Mouse (Mus musculus) liver, embryonic 13.5 days (tissue): ENCODE measurements around the gene Sigmar1. TPM values are rescaled to one million over a fixed set of nuclear protein-coding genes. Genes with fewer than 3 reads are reported as not detected.
"Not testable (repeated sequence)": the region's sequence is repeated elsewhere in the genome, so short reads cannot be mapped to it uniquely, and the experiment has no call there.

ENCODE experiments used
- ATAC-seq: fragments of 200-750 bp; cut with Nextera tagmentation; 2 replicates; pipeline ENCODE4 v1.8.0; 2017; ENCODE audit warnings: low read depth, mild to moderate bottlenecking, moderate number of reproducible peaks, moderate library complexity
- DNase-seq: peaks from one replicate; pipeline ENCODE4 v3.0.0; 2022
- H3K27ac ChIP-seq: fragments of 300-500 bp; sonication (generic); 2 replicates; pipeline ENCODE4 v1.5.1; 2015; ENCODE audit warnings: moderate library complexity, mild to moderate bottlenecking, inconsistent platforms
- H3K27me3 ChIP-seq: fragments of 300-500 bp; sonication (generic); 2 replicates; pipeline ENCODE4 v1.6.1; 2015; ENCODE audit warnings: mild to moderate bottlenecking, inconsistent platforms
- H3K36me3 ChIP-seq: fragments of 300-500 bp; sonication (generic); 2 replicates; pipeline ENCODE4 v1.6.1; 2015; ENCODE audit warnings: mild to moderate bottlenecking, inconsistent platforms
- H3K4me1 ChIP-seq: fragments of 300-500 bp; sonication (generic); replicated peaks from 2 replicates; pipeline ENCODE4 v1.6.1; 2015; ENCODE audit warnings: inconsistent platforms
- H3K4me2 ChIP-seq: fragments of 300-500 bp; sonication (generic); 2 replicates; pipeline ENCODE4 v1.6.1; 2015; ENCODE audit warnings: inconsistent platforms, mild to moderate bottlenecking, moderate library complexity
- H3K4me3 ChIP-seq: fragments of 300-500 bp; sonication (generic); replicated peaks from 2 replicates; pipeline ENCODE4 v1.5.1; 2015; ENCODE audit warnings: mild to moderate bottlenecking, inconsistent platforms
- H3K9ac ChIP-seq: fragments of 300-500 bp; sonication (generic); 2 replicates; pipeline ENCODE4 v1.6.1; 2015; ENCODE audit warnings: mild to moderate bottlenecking, inconsistent platforms
- H3K9me3 ChIP-seq: fragments of 300-500 bp; sonication (generic); replicated peaks from 2 replicates; pipeline ENCODE4 v1.6.1; 2016; ENCODE audit warnings: inconsistent platforms
- WGBS: fragments of 180-500 bp; shearing (Covaris S2); methylation state at CpG from one replicate; pipeline ENCODE4 v1.1.7; 2015; ENCODE audit not compliant: insufficient replicate concordance; 5-methylcytosine and 5-hydroxymethylcytosine counted together
- polyA plus RNA-seq: library from polyadenylated mRNA; unstranded; fragments of >200 nt; fragmentation: Nextera tagmentation; extraction: Ambion mirVana; gene quantifications from 2 replicates; pipeline ENCODE4 v1.2.1, GENCODE M21; 2015

The Sigmar1 gene
- polyA plus RNA-seq, 1 experiment from 2014 or later = 45.1 TPM

DNA sequence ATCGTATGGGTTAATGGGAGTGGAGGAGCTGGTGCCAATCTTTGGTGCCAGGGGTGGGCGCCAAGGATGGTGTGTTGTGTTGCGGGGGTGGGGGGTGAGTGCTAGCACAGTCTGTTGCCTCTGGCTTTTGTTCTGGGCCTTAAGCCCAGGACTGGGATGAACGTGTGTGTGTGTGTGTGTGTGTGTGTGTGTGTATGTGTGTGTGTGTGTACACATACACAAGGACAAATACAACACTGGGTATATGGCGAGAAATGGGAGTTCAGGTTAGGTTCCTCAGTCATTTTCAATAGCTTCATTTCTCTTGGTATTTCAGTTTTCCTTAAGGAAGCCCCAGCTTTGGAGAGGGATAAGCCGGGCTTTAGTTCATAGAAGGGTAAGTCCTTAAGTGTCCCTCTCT lies 7.2 kb upstream of the Sigmar1 start:
- H3K4me2 ChIP-seq, DNase-seq, H3K9me3 ChIP-seq, H3K27ac ChIP-seq, H3K27me3 ChIP-seq, H3K36me3 ChIP-seq, ATAC-seq, H3K4me3 ChIP-seq, H3K9ac ChIP-seq: not testable (repeated sequence)
- 73% methylated on average over 4 of the region's 6 CpGs for WGBS
- H3K4me1 ChIP-seq = peaks cover 44% of the 10 kb centered on the region

DNA sequence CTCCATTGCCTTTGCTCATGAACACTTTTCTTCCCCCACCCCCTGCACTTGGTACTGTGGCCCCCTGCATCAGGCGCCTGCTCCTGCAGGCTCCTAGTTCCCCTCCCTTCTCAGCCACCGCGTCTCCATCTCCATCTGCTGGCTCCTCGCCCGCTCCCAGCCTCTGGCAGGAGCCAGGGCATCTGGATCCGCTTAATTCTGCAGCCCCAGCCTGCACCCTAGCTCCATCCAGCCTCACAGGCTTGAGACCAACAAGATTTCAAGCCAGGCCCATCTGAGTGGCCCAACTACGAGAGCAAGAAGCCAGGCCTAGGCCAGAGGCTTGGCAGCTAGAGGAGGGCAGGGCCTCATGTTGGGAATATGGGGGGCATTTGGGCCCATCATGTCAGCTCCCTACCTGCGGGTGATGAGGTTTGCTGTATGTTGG lies 6.7 kb upstream of the Sigmar1 start:
- Histone ChIP-seq H3K4me1 (peaks cover 46% of the 10 kb centered on the region), H3K27ac (peak overlapping the region; percentile 80; the same call in 1 of the 2 replicates), H3K4me2 (0 out of 2 replicates have a peak overlapping the region, but pooled peaks have one; percentile 63)
- not testable (repeated sequence) for H3K4me3 ChIP-seq, H3K9ac ChIP-seq, H3K36me3 ChIP-seq, H3K9me3 ChIP-seq, H3K27me3 ChIP-seq, ATAC-seq, DNase-seq
- WGBS = 76% methylated on average over 8 of the region's 8 CpGs

DNA sequence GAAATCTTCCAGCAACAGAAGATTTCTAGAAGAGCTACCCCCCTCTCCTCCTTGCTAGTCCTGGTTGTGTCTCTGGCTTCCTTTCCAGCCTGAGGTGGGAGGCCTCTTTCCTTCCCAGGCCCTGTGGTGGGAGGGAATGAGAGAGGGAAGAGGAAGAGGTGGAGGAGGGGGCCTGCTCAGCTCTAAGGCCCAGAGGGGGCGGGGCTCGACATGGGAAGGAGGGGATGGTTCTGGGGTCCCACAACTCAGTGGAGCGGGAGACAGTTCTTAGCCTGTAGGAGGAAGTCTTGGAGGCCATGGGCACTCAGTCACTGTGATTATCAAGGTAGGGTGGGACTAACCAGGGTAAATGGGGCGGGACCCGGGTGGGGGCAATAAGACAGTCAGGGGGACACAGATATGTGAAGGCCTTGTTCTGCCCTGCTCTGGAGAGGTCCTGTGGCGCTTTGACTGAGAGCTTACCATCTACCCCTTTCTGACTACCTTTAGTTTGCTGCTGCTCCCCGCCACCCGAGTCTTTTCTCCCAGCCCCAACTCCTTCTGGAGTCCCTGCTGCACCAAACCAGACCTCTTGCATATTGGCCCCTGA lies 6.2 kb upstream of the Sigmar1 start:
- 28% methylated on average over 8 of the region's 8 CpGs for WGBS
- Histone ChIP-seq H3K27ac (peak overlapping the region; percentile 80), H3K4me1 (peaks cover 43% of the 10 kb centered on the region), H3K4me3 (no peak overlapping the region), H3K36me3 (peaks cover 11% of the 10 kb centered on the region; the same call in 1 of the 2 replicates), H3K27me3 (no peaks in the 10 kb centered on the region), H3K9me3 (no peaks in the 10 kb centered on the region), H3K9ac (no peak overlapping the region), H3K4me2 (peak overlapping the region; percentile 63; the same call in 1 of the 2 replicates)
- ATAC-seq = no peak
- no peak for DNase-seq

DNA sequence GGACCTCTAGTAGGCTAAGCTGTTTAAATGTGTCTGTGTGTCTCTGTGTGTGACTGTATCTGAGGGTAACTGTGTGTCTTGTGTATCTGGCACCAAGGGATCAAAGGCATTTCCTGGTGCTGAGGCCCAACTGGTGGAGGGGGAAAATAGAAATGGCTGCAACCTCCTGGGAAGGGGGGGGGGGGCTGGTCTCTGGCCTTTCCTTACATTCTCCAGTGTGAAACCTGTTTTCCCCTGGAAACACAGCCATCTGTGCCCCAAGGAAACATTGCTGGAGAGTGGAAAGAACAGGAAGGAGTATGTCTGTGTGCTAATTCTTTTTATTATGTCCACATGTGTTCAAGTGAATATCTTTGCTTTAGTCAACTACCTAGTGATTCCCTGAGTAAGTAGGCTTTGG lies 5.7 kb upstream of the Sigmar1 start:
- peaks cover 16% of the 10 kb centered on the region; the same call in 1 of the 2 replicates for H3K36me3 ChIP-seq
- peak overlapping the region; percentile 63 for H3K4me2 ChIP-seq
- ATAC-seq (no peak), DNase-seq (no peak)
- H3K9me3 ChIP-seq = no peaks in the 10 kb centered on the region
- H3K27me3 ChIP-seq = no peaks in the 10 kb centered on the region
- H3K27ac ChIP-seq = peak overlapping the region; percentile 80
- H3K4me1 ChIP-seq = peaks cover 42% of the 10 kb centered on the region
- H3K9ac ChIP-seq = no peak overlapping the region
- peak overlapping the region; percentile 43; the same call in 1 of the 2 replicates for H3K4me3 ChIP-seq

DNA sequence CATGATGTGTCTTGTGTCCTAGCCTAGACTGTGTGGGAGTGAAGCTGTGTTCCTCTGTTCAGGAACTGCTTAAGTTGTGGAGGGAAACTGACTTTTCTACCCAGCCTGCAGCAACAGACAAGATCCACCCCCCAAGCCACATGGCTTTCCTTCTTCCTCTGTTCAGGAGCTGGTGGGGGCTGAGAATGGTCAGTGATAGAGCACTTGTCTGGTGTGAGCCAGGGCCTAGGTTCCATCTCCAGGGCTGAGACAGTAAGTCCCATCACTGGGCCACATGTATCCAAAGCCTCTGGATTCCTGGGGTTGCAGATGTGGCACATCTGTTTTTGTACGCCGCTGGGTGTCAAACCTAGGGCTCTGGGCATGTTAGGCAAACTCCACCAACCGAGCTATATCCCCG lies 5.0 kb upstream of the Sigmar1 start:
- peaks cover 19% of the 10 kb centered on the region; the same call in 1 of the 2 replicates for H3K36me3 ChIP-seq
- H3K4me2 ChIP-seq = peak overlapping the region; percentile 63
- peak overlapping the region; percentile 43 for H3K4me3 ChIP-seq
- no peaks in the 10 kb centered on the region for H3K27me3 ChIP-seq
- WGBS = 73% methylated on average over 4 of the region's 4 CpGs
- no peak for DNase-seq
- H3K4me1 ChIP-seq = peaks cover 48% of the 10 kb centered on the region
- peak overlapping the region; percentile 66 for H3K9ac ChIP-seq
- no peak for ATAC-seq
- H3K9me3 ChIP-seq = no peaks in the 10 kb centered on the region
- peak overlapping the region; percentile 80 for H3K27ac ChIP-seq

DNA sequence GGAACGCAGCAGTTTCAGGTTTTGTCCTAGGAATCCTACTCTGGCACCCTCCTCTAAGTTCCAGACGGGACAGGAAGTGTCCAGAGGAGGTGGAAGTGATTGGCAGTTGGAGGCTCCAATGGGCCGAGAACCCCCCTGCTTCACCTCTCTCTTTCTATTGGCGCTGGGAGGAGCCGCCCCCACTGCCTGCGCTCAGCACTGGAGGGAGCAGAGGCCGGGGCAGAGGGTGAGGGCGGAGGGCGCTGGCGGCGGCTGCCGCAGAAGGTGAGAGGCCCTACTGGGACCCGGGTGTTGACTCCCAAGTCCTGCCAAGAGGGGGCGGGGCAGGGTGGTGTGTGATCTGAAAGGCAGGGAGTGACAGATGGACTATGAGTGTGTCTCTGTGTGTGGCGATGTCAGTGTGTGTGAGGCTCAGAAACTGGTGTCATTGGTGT lies 4.3 kb upstream of the Sigmar1 start:
- Histone ChIP-seq H3K4me1 (peaks cover 48% of the 10 kb centered on the region), H3K4me2 (peak overlapping the region; percentile 63), H3K27ac (peak overlapping the region; percentile 80), H3K9me3 (no peaks in the 10 kb centered on the region), H3K36me3 (peaks cover 19% of the 10 kb centered on the region; the same call in 1 of the 2 replicates), H3K27me3 (no peaks in the 10 kb centered on the region), H3K9ac (peak overlapping the region; percentile 66), H3K4me3 (peak overlapping the region; percentile 43)
- under 1% methylated on average over 15 of the region's 15 CpGs for WGBS
- peak; percentile 91 for ATAC-seq
- DNase-seq = peak; percentile 85

DNA sequence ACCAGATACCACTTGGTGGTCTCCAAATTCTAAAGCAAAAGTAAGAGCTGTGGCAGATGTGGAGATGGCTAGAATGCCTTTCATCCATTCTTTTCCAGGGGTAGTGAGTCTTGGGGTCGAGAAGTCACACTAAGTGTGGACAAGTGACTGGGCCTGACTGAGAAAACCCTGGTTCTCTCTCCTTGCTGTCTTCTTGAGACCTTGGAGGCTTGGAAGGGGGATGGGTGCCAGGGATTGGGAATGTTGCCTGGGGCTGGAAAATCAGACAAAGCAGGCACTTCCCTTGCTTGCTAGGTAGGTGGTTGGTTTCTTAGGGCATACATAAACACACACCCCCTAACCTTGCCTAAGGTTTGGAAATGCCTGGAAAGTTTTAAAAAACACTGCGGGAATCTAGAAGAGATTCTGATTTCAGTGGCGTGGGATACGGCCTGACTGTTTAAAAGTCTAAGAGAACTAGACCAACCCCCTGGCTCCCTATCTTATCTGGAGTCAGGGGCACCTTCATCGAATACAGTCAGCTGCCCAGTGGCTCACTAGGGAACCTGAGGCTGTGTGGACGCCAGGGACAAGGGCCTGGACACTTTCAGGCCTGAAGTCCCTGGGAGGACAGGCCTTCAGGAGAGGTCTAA lies 3.8 kb upstream of the Sigmar1 start:
- peak; percentile 36 for ATAC-seq
- peak overlapping the region; percentile 43 for H3K4me3 ChIP-seq
- H3K4me2 ChIP-seq = peak overlapping the region; percentile 63
- no peaks in the 10 kb centered on the region for H3K9me3 ChIP-seq
- peaks cover 52% of the 10 kb centered on the region for H3K4me1 ChIP-seq
- peak overlapping the region; percentile 66 for H3K9ac ChIP-seq
- peak overlapping the region; percentile 80 for H3K27ac ChIP-seq
- DNase-seq = no peak
- 26% methylated on average over 6 of the region's 6 CpGs for whole genome bisulfite sequencing
- H3K36me3 ChIP-seq = peaks cover 19% of the 10 kb centered on the region; the same call in 1 of the 2 replicates
- H3K27me3 ChIP-seq = no peaks in the 10 kb centered on the region

DNA sequence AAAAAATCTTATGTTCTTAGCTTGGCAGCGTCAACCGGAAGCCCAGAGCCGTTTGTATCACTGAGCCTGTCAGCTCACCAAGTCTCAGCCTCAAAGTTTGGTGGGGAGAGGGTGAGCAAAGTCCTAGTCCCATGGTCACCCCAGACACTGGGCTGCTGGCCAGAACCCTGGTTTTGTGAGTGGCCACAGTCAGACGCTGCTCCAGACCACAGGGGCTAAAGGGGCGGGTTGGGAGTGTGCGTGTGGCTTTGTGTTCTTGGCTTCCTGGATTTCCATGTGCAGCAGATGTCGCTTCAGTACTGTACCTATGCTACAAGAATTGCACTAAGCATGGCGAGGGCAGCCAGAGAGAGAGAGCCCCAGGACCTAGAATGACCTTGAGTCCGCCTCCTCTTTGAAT lies 3.2 kb upstream of the Sigmar1 start:
- WGBS = 73% methylated on average over 9 of the region's 9 CpGs
- Histone ChIP-seq H3K4me1 (peaks cover 56% of the 10 kb centered on the region), H3K36me3 (peaks cover 19% of the 10 kb centered on the region; the same call in 1 of the 2 replicates), H3K9me3 (no peaks in the 10 kb centered on the region), H3K27me3 (no peaks in the 10 kb centered on the region), H3K4me3 (no peak overlapping the region), H3K4me2 (no peak overlapping the region), H3K27ac (peak overlapping the region; percentile 80), H3K9ac (no peak overlapping the region)
- ATAC-seq (no peak), DNase-seq (no peak)

DNA sequence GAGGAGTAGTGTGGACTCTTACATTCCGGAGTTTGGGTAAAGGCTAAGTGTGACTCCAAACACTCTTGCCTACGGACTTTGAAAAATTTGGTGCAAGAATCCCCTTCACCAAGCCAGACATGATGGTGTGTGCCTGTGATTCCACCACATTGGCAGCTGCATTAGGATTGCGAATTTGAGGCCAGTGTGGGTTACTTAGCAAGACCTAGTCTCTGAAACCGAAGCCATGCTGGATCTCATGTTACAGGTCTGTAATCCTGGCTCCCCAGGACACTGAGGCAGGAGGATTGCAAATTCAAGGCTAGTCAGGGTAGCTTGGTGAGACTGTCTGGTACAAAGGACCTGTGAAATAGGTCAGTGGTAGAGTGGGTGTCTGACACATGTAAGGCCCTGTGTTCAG lies 2.7 kb upstream of the Sigmar1 start:
- peaks cover 56% of the 10 kb centered on the region for H3K4me1 ChIP-seq
- peaks cover 19% of the 10 kb centered on the region; the same call in 1 of the 2 replicates for H3K36me3 ChIP-seq
- H3K9me3 ChIP-seq = no peaks in the 10 kb centered on the region
- 85% methylated on average over 4 of the region's 4 CpGs for WGBS
- H3K27me3 ChIP-seq = no peaks in the 10 kb centered on the region
- DNase-seq (no peak), ATAC-seq (no peak)
- no peak overlapping the region for H3K4me2 ChIP-seq
- H3K4me3 ChIP-seq = no peak overlapping the region
- peak overlapping the region; percentile 80 for H3K27ac ChIP-seq
- H3K9ac ChIP-seq = no peak overlapping the region

DNA sequence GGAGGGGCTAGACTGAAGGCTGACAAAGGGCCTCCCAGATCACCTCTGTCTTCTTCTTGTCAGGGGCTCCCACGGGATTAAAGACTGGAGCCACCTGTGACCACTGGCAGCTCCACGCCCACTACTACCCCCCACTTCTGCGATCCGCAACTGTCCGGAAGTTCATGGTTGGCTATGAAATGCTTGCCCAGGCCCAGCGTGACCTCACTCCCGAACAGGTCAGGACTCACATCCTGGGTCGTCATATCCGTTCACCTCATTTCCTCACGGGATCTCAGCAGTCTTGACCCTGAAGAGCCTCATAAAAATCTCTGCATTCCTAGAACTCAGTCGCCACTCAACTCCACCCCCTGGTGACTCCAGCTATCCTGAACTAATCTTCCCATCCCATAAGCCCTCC lies 2.1 kb upstream of the Sigmar1 start:
- H3K4me1 ChIP-seq = peaks cover 56% of the 10 kb centered on the region
- no peak overlapping the region for H3K4me2 ChIP-seq
- DNase-seq (no peak), ATAC-seq (no peak)
- no peak overlapping the region for H3K4me3 ChIP-seq
- H3K36me3 ChIP-seq = peaks cover 19% of the 10 kb centered on the region; the same call in 1 of the 2 replicates
- H3K27ac ChIP-seq = no peak overlapping the region
- H3K9me3 ChIP-seq = no peaks in the 10 kb centered on the region
- H3K27me3 ChIP-seq = no peaks in the 10 kb centered on the region
- no peak overlapping the region for H3K9ac ChIP-seq
- 80% methylated on average over 11 of the region's 11 CpGs for WGBS

DNA sequence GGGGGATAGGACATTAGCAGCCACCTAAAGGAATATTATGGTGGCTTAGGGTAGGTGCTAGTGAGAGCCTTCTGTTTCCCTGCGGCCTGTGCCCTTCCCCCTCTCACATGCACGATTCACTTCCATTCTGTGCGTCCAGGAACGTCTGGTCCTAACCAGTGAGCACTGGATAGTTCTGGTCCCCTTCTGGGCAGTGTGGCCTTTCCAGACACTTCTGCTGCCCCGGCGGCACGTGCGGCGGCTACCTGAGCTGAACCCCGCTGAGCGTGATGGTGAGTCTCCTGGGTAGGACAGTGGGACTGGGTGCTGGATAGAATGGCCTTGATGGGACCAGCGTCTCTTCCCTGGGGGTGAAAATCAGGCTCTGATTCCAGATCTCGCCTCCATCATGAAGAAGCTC lies 1.4 kb upstream of the Sigmar1 start:
- Histone ChIP-seq H3K4me1 (peaks cover 51% of the 10 kb centered on the region), H3K27ac (no peak overlapping the region), H3K4me3 (no peak overlapping the region), H3K9me3 (no peaks in the 10 kb centered on the region), H3K36me3 (peaks cover 19% of the 10 kb centered on the region; the same call in 1 of the 2 replicates), H3K9ac (no peak overlapping the region), H3K4me2 (no peak overlapping the region), H3K27me3 (no peaks in the 10 kb centered on the region)
- DNase-seq (no peak), ATAC-seq (no peak)
- 85% methylated on average over 13 of the region's 13 CpGs for WGBS
